Mouse (Mus musculus) cerebellum, postnatal 4 days (tissue): ENCODE measurements at regions not wholly inside any gene's neighbourhood (a gene's known extent, or its start where the extent isn't known, plus 50 kb on each side); places are given as distances from the start of the nearest gene placed in this dataset.
"Not testable (repeated sequence)": the region's sequence is repeated elsewhere in the genome, so short reads cannot be mapped to it uniquely, and the experiment has no call there.

Experiments used
- DNase-seq, 2 experiments: peaks; one replicate each; pipeline ENCODE4 v3.0.0; 2022; ENCODE audit warnings: low spot score in 2 of 2, mixed read lengths in 1 of 2

GRCm38 (mm10) chr1:112486046-112486445, 621.3 kb upstream of the Dsel start:
- DNase-seq, result not testable (repeated sequence)

GRCm38 (mm10) chr1:112456047-112456446, 591.3 kb upstream of the Dsel start:
- DNase-seq, result peak in 1 of 2 experiments; percentile 47

- DNase-seq, result no peak
These were observed 587.7 kb upstream of the Dsel start for GRCm38 (mm10) chr1:112452390-112452789.

- DNase-seq, result no peak
These were observed 586.9 kb upstream of the Dsel start for GRCm38 (mm10) chr1:112451622-112452021.

- peak in 1 of 2 experiments; percentile 11 for DNase-seq
These were observed 574.4 kb upstream of the Dsel start for GRCm38 (mm10) chr1:112439109-112439508.

GRCm38 (mm10) chr1:112416350-112417083, 551.8 kb upstream of the Dsel start:
- peak; percentile 23 to 49 for DNase-seq

- peak; percentile 25 to 66 for DNase-seq
These were observed 524.1 kb upstream of the Dsel start for GRCm38 (mm10) chr1:112388807-112389206.

GRCm38 (mm10) chr1:112384015-112384414, 519.3 kb upstream of the Dsel start:
- no peak for DNase-seq

GRCm38 (mm10) chr1:112379651-112380264, 515.0 kb upstream of the Dsel start:
- DNase-seq, result peak in 1 of 2 experiments; percentile 56

- peak in 1 of 2 experiments; percentile 20 for DNase-seq
These were observed 513.9 kb upstream of the Dsel start for GRCm38 (mm10) chr1:112378660-112379059.

- DNase-seq, result no peak
These were observed 491.1 kb upstream of the Dsel start for GRCm38 (mm10) chr1:112355816-112356215.
